Mouse (Mus musculus): ENCODE results near the gene Irf9. TPM values are rescaled to one million over a fixed set of nuclear protein-coding genes. Genes with fewer than 3 reads are reported as not detected.

The Irf9 gene
- total RNA-seq, 2 experiments from 2014 or later, result 8.0 to 8.4 TPM

DNA sequence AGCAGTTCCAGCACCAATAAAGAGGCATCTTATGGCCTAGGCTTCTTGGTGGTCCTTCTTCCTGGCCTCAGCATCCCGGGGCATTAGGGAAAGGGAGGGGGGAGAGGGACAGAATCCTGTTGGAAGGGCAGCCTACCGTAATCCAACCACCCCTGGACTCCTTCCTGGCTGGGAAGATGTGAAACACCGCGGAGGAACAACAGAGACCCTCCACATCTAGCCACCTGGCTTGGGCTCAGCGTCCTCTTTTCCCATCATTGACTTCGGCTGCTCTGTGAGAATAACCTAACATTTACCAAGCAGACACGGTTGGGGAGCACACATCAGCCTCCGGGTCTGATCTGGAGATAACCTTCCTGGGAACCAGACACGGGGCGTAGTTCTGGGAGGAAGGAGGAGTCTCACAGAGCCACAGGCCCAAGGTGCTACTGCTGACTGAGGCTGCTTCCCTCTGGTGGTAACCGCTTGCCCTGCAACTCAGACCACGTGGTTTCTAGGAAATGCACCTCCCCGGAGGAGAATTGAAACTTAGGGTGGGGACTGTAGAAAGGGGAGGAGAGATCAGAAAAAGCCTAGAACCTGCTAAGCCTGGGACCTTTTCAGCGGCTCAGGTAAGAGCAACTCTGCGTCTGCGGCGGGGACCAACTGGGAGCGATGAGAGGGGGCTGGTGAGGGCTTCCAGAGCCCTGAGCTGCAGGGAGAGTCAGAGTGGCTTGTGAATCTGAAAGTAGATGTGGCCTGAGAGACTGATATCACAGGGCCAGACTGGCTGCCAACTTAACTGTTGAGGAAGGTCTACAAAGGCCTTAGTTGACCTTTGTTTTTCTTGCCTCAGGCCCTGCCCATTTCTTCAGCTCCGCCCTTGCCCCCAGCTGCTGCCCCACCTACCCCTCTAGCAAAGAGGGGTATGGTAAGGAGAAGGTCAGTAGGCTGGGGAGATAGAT is 534 bp downstream of the Irf9 start:
- intact Hi-C loops (cut with DNase I), result no loop called here

GRCm38 (mm10) chr14:55604823-55605222 is 1.5 kb downstream of the Irf9 start:
- intact Hi-C loops (cut with DNase I), result no loop called here

More for the DNA sequence above, 534 bp downstream of the Irf9 start:
- DNase-seq (ENCODE audit: low spot score in 2 of 2), result peak; percentile 87 to 92

GRCm38 (mm10) chr14:55605743-55606459 is 2.5 kb downstream of the Irf9 start:
- no peak for DNase-seq (ENCODE audit: low spot score in 2 of 2)
- intact Hi-C loops (cut with DNase I), result no loop called here

More at GRCm38 (mm10) chr14:55604823-55605222, 1.5 kb downstream of the Irf9 start:
- no peak for DNase-seq (ENCODE audit: low spot score in 2 of 2)

GRCm38 (mm10) chr14:55608339-55608738 is 5.0 kb downstream of the Irf9 start:
- intact Hi-C loops (cut with DNase I), result no loop called here

DNA sequence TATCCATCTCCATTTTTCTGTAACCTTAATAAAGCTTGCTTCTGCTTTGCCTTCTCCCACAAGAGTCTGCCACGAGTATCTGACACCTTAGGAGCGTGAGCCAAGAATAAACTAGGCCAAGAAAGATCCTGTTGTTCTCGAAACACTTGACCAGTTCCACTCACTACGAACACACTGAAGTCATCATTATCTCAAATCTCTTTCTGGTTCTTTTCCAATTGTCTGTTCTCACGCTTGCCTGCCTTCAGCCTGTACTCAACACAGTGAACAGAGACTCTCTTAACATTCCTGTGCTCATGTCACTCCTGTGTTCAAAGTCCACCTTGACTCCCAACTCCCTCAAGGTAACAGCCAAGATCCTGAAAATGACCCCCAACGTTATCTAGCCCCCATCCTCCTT is 10.0 kb downstream of the Irf9 start:
- intact Hi-C loops (cut with DNase I), result no loop called here
- DNase-seq (ENCODE audit: low spot score in 2 of 2), result no peak

More at GRCm38 (mm10) chr14:55608339-55608738, 5.0 kb downstream of the Irf9 start:
- no peak for DNase-seq (ENCODE audit: low spot score in 2 of 2)

GRCm38 (mm10) chr14:55614565-55615178 is 11.3 kb downstream of the Irf9 start:
- DNase-seq (ENCODE audit: low spot score in 2 of 2), result no peak
- intact Hi-C loops (cut with DNase I), result no loop called here

DNA sequence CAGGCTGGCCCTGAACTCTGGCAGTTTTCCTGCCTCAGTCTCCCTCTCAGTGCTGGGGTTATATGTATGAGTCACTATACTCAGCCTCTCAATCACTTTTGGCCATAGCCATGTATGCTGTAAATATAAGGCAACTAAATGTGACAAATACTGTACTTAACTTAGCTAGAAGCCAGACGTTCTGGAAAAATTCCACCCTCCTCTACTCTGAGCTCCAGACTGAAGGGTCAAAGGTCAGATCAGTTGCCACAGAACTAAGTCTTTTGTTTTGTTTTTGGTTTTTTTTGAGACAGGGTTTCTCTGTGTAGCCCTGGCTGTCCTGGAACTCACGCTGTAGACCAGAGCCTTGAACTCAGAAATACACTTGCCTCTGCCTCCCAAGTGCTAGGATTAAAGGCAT is 12.5 kb downstream of the Irf9 start:
- no peak for DNase-seq (ENCODE audit: low spot score in 2 of 2)
- intact Hi-C loops (cut with DNase I), result no loop called here

GRCm38 (mm10) chr14:55616844-55617243 is 13.5 kb downstream of the Irf9 start:
- intact Hi-C loops (cut with DNase I), result no loop called here
- DNase-seq (ENCODE audit: low spot score in 2 of 2), result no peak

DNA sequence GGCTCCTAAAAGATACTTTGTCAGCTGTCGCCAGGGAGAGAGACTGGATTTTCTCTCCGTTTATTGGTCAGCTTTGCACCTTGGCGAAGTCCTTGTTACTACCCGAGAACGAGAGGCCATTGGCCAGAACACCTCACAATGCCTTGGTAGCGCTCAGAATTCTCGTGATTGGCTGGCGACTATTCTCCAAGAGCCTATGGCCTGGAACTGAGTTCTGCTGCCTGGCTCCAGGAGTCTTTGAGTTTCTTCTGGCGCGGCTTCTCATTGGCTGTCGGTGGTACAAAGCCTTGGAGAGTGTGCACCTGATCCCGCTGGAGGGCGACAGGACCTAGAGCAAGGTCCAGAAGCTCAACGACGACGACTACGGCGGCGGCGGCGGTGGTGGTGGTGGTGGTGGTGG is 14.5 kb downstream of the Irf9 start, which contains the start of gene Rec8:
Gene Rec8 (plus strand): TSS at position 216 of the 400 bp plus-strand sequence.
- DNase-seq (ENCODE audit: low spot score in 2 of 2), result no peak

GRCm38 (mm10) chr14:55618486-55619195 is 15.3 kb downstream of the Irf9 start:
- DNase-seq (ENCODE audit: low spot score in 2 of 2), result no peak
- intact Hi-C loops (cut with DNase I), result no loop called here

More for the DNA sequence above, 14.5 kb downstream of the Irf9 start, which contains the start of gene Rec8:
- intact Hi-C loops (cut with DNase I), result no loop called here

DNA sequence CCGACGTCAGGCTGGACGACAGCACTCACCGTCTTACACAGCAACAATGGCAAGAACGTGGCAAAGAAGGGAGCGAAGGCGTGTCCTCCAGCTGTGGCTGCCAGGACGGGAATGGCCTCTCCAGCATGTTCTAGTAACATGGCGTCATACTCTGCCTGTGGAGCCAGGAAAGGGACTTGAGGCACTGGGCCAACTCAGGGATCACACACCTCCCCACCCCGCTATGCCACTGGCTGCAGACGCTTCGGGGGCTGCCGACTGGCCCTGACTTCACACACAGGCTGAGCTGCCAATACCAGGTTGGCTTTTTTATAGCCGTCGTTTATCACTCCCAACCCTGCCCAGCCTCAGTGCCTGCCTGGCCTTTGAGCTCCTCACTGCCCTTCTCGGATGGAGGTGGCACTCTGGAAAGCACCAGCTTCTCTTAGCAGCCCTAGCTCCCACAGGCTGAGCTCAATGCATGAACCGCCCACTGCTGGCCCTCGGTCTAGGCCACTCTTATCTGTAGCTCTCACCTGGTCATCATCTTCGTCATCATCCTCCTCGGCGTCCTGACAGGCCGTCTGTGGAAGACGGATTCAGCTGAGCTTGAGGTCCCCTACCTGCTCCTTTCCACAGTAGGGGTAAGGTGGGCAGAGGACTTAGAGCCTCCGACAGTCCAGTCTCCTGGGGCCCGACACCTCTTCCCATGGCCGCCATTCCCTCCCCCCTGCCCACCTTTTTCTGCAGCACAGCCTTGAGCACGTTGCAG is 24.9 kb downstream of the Irf9 start:
- intact Hi-C loops (cut with DNase I), result no loop called here

DNA sequence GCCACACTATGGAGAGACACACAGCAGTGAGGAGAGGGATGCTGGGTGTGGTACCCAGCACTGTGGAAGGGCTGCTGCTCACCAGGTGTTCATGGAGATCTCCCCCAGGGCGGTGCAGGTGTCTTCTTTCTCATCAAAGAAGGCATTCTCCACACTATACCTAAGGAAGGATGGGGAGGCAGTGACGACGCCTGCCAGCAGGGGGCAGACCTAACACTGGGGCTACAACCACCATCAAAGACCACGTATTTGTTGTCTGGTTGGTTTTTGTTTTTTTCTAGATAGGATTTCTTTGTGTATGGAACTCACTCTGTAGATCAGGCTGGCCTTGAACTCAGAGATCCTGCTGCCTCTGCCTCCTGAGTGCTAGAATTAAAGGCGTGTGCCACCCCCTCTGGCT is 25.9 kb downstream of the Irf9 start:
- DNase-seq (ENCODE audit: low spot score in 2 of 2), result peak in 1 of 2 experiments; percentile 44
- intact Hi-C loops (cut with DNase I), result no loop called here

More for the DNA sequence above, 24.9 kb downstream of the Irf9 start:
- DNase-seq (ENCODE audit: low spot score in 2 of 2), result no peak

- peak in 1 of 2 experiments; percentile 25 for DNase-seq (ENCODE audit: low spot score in 2 of 2)
- intact Hi-C loops (cut with DNase I), result no loop called here
Measured at GRCm38 (mm10) chr14:55634874-55635522, 31.6 kb downstream of the Irf9 start.

- DNase-seq (ENCODE audit: low spot score in 2 of 2), result peak; percentile 91 to 92
- intact Hi-C loops (cut with DNase I), result no loop called here
Measured at GRCm38 (mm10) chr14:55635523-55636007, 32.2 kb downstream of the Irf9 start, which contains the start of gene Ipo4. TSS of gene Ipo4 (minus strand) at chr14:55635957.

- intact Hi-C loops (cut with DNase I), result no loop called here
- DNase-seq (ENCODE audit: low spot score in 2 of 2), result no peak
Measured at GRCm38 (mm10) chr14:55637795-55638194, 34.4 kb downstream of the Irf9 start, which contains the start of gene Gm49378. TSS of gene Gm49378 (minus strand) at chr14:55637895.

DNA sequence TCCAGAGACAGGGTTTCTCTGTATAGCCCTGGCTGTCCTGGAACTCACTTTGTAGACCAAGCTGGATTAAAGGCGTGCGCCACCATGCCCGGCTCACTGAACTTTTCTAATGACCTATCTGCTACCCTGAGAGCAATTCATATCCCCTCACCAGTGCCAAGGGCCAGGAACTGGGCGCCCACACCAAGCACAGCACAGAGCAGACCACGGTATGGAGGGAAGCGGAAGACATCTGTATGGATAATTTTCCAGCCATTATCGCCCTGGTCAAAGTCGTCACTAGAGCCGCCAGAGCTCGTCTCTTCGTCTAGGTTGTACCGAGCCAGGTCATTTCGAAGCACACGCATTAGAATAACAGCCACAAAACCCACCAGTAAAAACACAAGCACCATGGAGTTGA is 37.4 kb downstream of the Irf9 start:
- no peak for DNase-seq (ENCODE audit: low spot score in 2 of 2)
- intact Hi-C loops (cut with DNase I), result no loop called here

DNA sequence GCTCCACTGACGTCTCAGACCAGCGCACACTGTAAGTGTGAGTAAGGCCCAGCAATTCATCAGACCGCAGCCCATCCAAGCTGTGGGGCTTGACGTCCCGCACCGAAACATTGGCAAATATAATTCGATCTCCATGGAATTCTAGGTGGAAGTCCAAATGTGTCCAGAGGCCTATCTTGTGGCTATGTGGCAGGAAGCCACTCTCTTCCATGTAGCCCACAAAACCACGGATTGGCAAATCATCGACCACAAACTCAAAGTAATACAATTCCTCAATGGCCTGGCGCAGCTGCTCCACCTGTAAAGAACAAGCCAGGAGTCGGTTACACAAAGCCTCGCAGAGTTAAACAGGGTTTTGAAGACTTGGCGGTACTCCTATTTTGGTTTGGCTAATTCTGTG is 37.9 kb downstream of the Irf9 start:
- no peak for DNase-seq (ENCODE audit: low spot score in 2 of 2)
- intact Hi-C loops (cut with DNase I), result no loop called here

- no peak for DNase-seq (ENCODE audit: low spot score in 2 of 2)
- intact Hi-C loops (cut with DNase I), result no loop called here
Measured at GRCm38 (mm10) chr14:55642679-55643059, 39.3 kb downstream of the Irf9 start.
